In genomic region chr7:29406855-29407254, GRCm38 (mm10) we compare ENCODE assay signal across 21 mouse cellular contexts.
DNase-seq lines count a peak whose midpoint lies in the region; ATAC-seq and TF ChIP-seq lines count a peak whose summit lies in the region.
"Had no signal": no experiment of that assay in that cellular context is flagged by ENCODE, and none has a peak within 500 bp of the region (broad histone marks: within the 10 kb centered on the region; RNA-seq: fewer than 3 reads in every experiment).

No protein-coding gene starts in this region.

- TF ChIP-seq CTCF in layer of hippocampus, adult 2 months (conservative IDR thresholded peaks at IDR 0.05), result no peak
- TF ChIP-seq CTCF in heart, adult 2 months (IDR thresholded peaks at IDR 0.05), result no peak
- no peak for TF ChIP-seq CTCF in midbrain, postnatal 0 days (IDR thresholded peaks at IDR 0.05)

- TF ChIP-seq POLR2A in heart, adult 2 months (IDR thresholded peaks at IDR 0.05; ENCODE audit: insufficient read depth, low read depth, low read length), result no peak

- peak; percentile 62 for DNase-seq in cerebellum, adult 9-11 months
- no peak for DNase-seq in cerebellum, postnatal 36 days
- no peak for DNase-seq in layer of hippocampus, adult 2 months (ENCODE audit: low spot score in 2 of 2)
- no peak for DNase-seq in layer of hippocampus, postnatal 25 days (ENCODE audit: extremely low spot score in 1 of 2, low spot score in 1 of 2)
- DNase-seq in lung, postnatal 10 days, result peak; percentile 33
- DNase-seq in heart, adult 2 months, result no peak
- DNase-seq in midbrain, postnatal 0 days (ENCODE audit: low spot score), result no peak
- DNase-seq: adrenal gland, postnatal 36 days; gastrocnemius, postnatal 25 days; heart, adult 18-20 months; kidney, adult 2 months; liver; spleen, adult 18-20 months had no signal

- intact Hi-C loops in heart, adult 2 months (cut with DNase I), result no loop called here

- H3K4me3 ChIP-seq in layer of hippocampus, adult 2 months, result no peak overlapping the region
- no peak overlapping the region for H3K4me3 ChIP-seq in heart, adult 2 months
- H3K4me3 ChIP-seq in midbrain, postnatal 0 days (ENCODE audit: low read depth, low read length), result no peak overlapping the region
- H3K4me3 ChIP-seq: embryonic facial prominence, embryonic 10.5 days; limb, embryonic 10.5 days; liver, embryonic 15.5 days; midbrain, embryonic 12.5 days had no signal

- H3K9me3 ChIP-seq in midbrain, postnatal 0 days (ENCODE audit: low read length), result no peaks in the 10 kb centered on the region
- H3K9me3 ChIP-seq: embryonic facial prominence, embryonic 10.5 days; limb, embryonic 10.5 days; midbrain, embryonic 12.5 days had no signal

- peak overlapping the region; percentile 72 for H3K27ac ChIP-seq in layer of hippocampus, adult 2 months
- no peak overlapping the region for H3K27ac ChIP-seq in heart, adult 2 months
- H3K27ac ChIP-seq in midbrain, postnatal 0 days (ENCODE audit: low read depth, low read length), result no peak overlapping the region
- H3K27ac ChIP-seq: embryonic facial prominence, embryonic 10.5 days; hindbrain, embryonic 14.5 days; kidney, postnatal 0 days; limb, embryonic 10.5 days; liver, embryonic 15.5 days; midbrain, embryonic 12.5 days had no signal

- H3K79me2 ChIP-seq in heart, adult 2 months (replicated peaks; ENCODE audit: control insufficient read depth, insufficient read depth, low read length), result no peaks in the 10 kb centered on the region

- WGBS in heart, adult 2 months, result 65% methylated on average over 4 of the region's 4 CpGs
- WGBS in midbrain, postnatal 0 days, result 90% methylated on average over 4 of the region's 4 CpGs

- no peaks in the 10 kb centered on the region for H3K36me3 ChIP-seq in heart, adult 2 months (ENCODE audit: control insufficient read depth, insufficient read depth, low read length)
- no peaks in the 10 kb centered on the region for H3K36me3 ChIP-seq in midbrain, postnatal 0 days (ENCODE audit: insufficient read depth, low read length)
- H3K36me3 ChIP-seq: liver, embryonic 15.5 days; midbrain, embryonic 12.5 days had no signal

- no peak overlapping the region for H3K9ac ChIP-seq in heart, adult 2 months (ENCODE audit: low read depth, low read length)
- H3K9ac ChIP-seq in midbrain, postnatal 0 days (replicated peaks; ENCODE audit: low read length, poor library complexity, severe bottlenecking), result no peak overlapping the region
- H3K9ac ChIP-seq: hindbrain, embryonic 14.5 days; liver, embryonic 15.5 days; midbrain, embryonic 12.5 days had no signal

- no peak for ATAC-seq in midbrain, postnatal 0 days (ENCODE audit: low FRiP score)
- ATAC-seq: CD4-positive, CD25-positive, alpha-beta regulatory T cell, adult 4 months; forebrain, embryonic 16.5 days had no signal

- no peak overlapping the region for H3K4me2 ChIP-seq in midbrain, postnatal 0 days (ENCODE audit: low read depth, low read length, poor library complexity, severe bottlenecking)
- H3K4me2 ChIP-seq: hindbrain, embryonic 14.5 days; liver, embryonic 15.5 days; midbrain, embryonic 12.5 days had no signal

- TF ChIP-seq EP300 in heart, adult 2 months (IDR thresholded peaks at IDR 0.05; ENCODE audit: insufficient read depth, low read depth, low read length), result no peak

- H3K27me3 ChIP-seq in heart, adult 2 months (ENCODE audit: control insufficient read depth, insufficient read depth, low read length), result no peaks in the 10 kb centered on the region
- H3K27me3 ChIP-seq in midbrain, postnatal 0 days (ENCODE audit: insufficient read depth, low read length), result no peaks in the 10 kb centered on the region
- H3K27me3 ChIP-seq: liver, embryonic 15.5 days; midbrain, embryonic 12.5 days had no signal

- no peaks in the 10 kb centered on the region for H3K4me1 ChIP-seq in heart, adult 2 months (ENCODE audit: control insufficient read depth, insufficient read depth, low read length)
- no peaks in the 10 kb centered on the region; the same call in 1 of the 2 replicates for H3K4me1 ChIP-seq in midbrain, postnatal 0 days (ENCODE audit: insufficient read depth, low read length)

Comparison
In these comparisons a context has a peak if more than half of its experiments do, and no peak if none do; other contexts are left out.
1. DNase-seq: peak in cerebellum, adult 9-11 months (single experiment) and lung, postnatal 10 days (single experiment); none in cerebellum, postnatal 36 days (0 of 2), layer of hippocampus, adult 2 months (0 of 2), layer of hippocampus, postnatal 25 days (0 of 2), heart, adult 2 months (0 of 2) and midbrain, postnatal 0 days (single experiment).